In genomic region chr14:33445962-33446361, GRCm38 (mm10) we compare ENCODE assay signal across 8 mouse cellular contexts. TPM values are rescaled to one million over a fixed set of nuclear protein-coding genes. Genes with fewer than 3 reads are reported as not detected.
DNase-seq lines count a peak whose midpoint lies in the region; ATAC-seq and TF ChIP-seq lines count a peak whose summit lies in the region.

No protein-coding gene starts in this region.

- WGBS in kidney, postnatal 0 days: 32% methylated on average over 3 of the region's 3 CpGs
- 33% methylated on average over 3 of the region's 3 CpGs for WGBS in embryonic facial prominence, embryonic 11.5 days
- WGBS in intestine, embryonic 14.5 days: 47% methylated on average over 3 of the region's 3 CpGs

- peak overlapping the region; percentile 88 for H3K9ac ChIP-seq in kidney, postnatal 0 days (ENCODE audit: low read depth, low read length)
- peak overlapping the region; percentile 92 for H3K9ac ChIP-seq in embryonic facial prominence, embryonic 11.5 days (replicated peaks; ENCODE audit: low read length)
- peak overlapping the region; percentile 81 for H3K9ac ChIP-seq in intestine, embryonic 14.5 days (ENCODE audit: low read length)

- H3K36me3 ChIP-seq in kidney, postnatal 0 days (ENCODE audit: insufficient read depth, low read length): no peaks in the 10 kb centered on the region
- no peaks in the 10 kb centered on the region for H3K36me3 ChIP-seq in embryonic facial prominence, embryonic 11.5 days (replicated peaks; ENCODE audit: control insufficient read depth, insufficient read depth, low read depth, low read length)
- no peaks in the 10 kb centered on the region for H3K36me3 ChIP-seq in intestine, embryonic 14.5 days (ENCODE audit: control insufficient read depth, insufficient read depth, low read length)
- no peaks in the 10 kb centered on the region for H3K36me3 ChIP-seq in myocyte (ENCODE audit: control insufficient read depth, insufficient read depth)

- no peak for TF ChIP-seq CTCF in kidney, postnatal 0 days (IDR thresholded peaks at IDR 0.05; ENCODE audit: low read depth)

- no peak for ATAC-seq in kidney, postnatal 0 days (replicated peaks; ENCODE audit: low FRiP score, low read depth)
- no peak for ATAC-seq in embryonic facial prominence, embryonic 11.5 days (replicated peaks; ENCODE audit: insufficient number of reproducible peaks, low FRiP score, low TSS enrichment, low read depth)
- ATAC-seq in intestine, embryonic 14.5 days (replicated peaks; ENCODE audit: low FRiP score, low TSS enrichment, low read depth): no peak

- peak overlapping the region; percentile 57 for H3K4me2 ChIP-seq in kidney, postnatal 0 days (ENCODE audit: low read length)
- peak overlapping the region; percentile 52 for H3K4me2 ChIP-seq in embryonic facial prominence, embryonic 11.5 days (ENCODE audit: low read depth, low read length)
- H3K4me2 ChIP-seq in intestine, embryonic 14.5 days (ENCODE audit: low read length): peak overlapping the region; percentile 64
- peak overlapping the region; percentile 81 for H3K4me2 ChIP-seq in myocyte (ENCODE audit: low read depth)

- no peaks in the 10 kb centered on the region for H3K9me3 ChIP-seq in kidney, postnatal 0 days (replicated peaks; ENCODE audit: low read length)
- no peaks in the 10 kb centered on the region for H3K9me3 ChIP-seq in embryonic facial prominence, embryonic 11.5 days (replicated peaks; ENCODE audit: control insufficient read depth, low read length)
- no peaks in the 10 kb centered on the region for H3K9me3 ChIP-seq in intestine, embryonic 14.5 days (ENCODE audit: control insufficient read depth, low read length)

- H3K4me3 ChIP-seq in kidney, postnatal 0 days (replicated peaks; ENCODE audit: low read depth, low read length): peak overlapping the region; percentile 79
- peak overlapping the region; percentile 90 for H3K4me3 ChIP-seq in embryonic facial prominence, embryonic 11.5 days (ENCODE audit: low read depth, low read length)
- H3K4me3 ChIP-seq in intestine, embryonic 14.5 days (ENCODE audit: low read depth, low read length): peak overlapping the region; percentile 85
- H3K4me3 ChIP-seq in myocyte: peak overlapping the region; percentile 40

- DNase-seq in kidney, postnatal 0 days (ENCODE audit: low spot score): no peak
- DNase-seq in kidney, postnatal 10 days: no peak
- no peak for DNase-seq in embryonic facial prominence, embryonic 11.5 days (ENCODE audit: low spot score)
- no peak for DNase-seq in intestine, embryonic 14.5 days (ENCODE audit: low spot score)
- no peak for DNase-seq in right cerebral cortex, postnatal 4 days
- DNase-seq in ovary, postnatal 36 days (ENCODE audit: low spot score): no peak
- DNase-seq in urinary bladder, postnatal 25 days (ENCODE audit: low spot score): no peak

- peaks cover 53% of the 10 kb centered on the region for H3K79me2 ChIP-seq in myocyte (ENCODE audit: control insufficient read depth, insufficient read depth)

- no peak overlapping the region for H3K27ac ChIP-seq in kidney, postnatal 0 days
- no peak overlapping the region for H3K27ac ChIP-seq in embryonic facial prominence, embryonic 11.5 days (replicated peaks; ENCODE audit: low read depth, low read length)
- no peak overlapping the region; the same call in 1 of the 2 replicates for H3K27ac ChIP-seq in intestine, embryonic 14.5 days (ENCODE audit: low read depth)

- H3K27me3 ChIP-seq in kidney, postnatal 0 days (ENCODE audit: insufficient read depth, low read length): no peaks in the 10 kb centered on the region
- no peaks in the 10 kb centered on the region for H3K27me3 ChIP-seq in embryonic facial prominence, embryonic 11.5 days (ENCODE audit: control insufficient read depth, insufficient read depth, low read length)
- no peaks in the 10 kb centered on the region for H3K27me3 ChIP-seq in intestine, embryonic 14.5 days (replicated peaks; ENCODE audit: control insufficient read depth, insufficient read depth, low read length)
- H3K27me3 ChIP-seq in myocyte (ENCODE audit: control insufficient read depth, insufficient read depth, insufficient read length): peaks cover 9% of the 10 kb centered on the region

- peak overlapping the region; percentile 24 for H3ac ChIP-seq in myocyte (ENCODE audit: control insufficient read depth, insufficient read length)

- TF ChIP-seq POLR2A in myocyte (IDR thresholded peaks at IDR 0.05; ENCODE audit: insufficient read length, low read depth): no peak

- no peaks in the 10 kb centered on the region; the same call in 1 of the 2 replicates for H3K4me1 ChIP-seq in kidney, postnatal 0 days (replicated peaks; ENCODE audit: insufficient read depth, low read length)
- H3K4me1 ChIP-seq in embryonic facial prominence, embryonic 11.5 days (ENCODE audit: control insufficient read depth, insufficient read depth, low read length): no peaks in the 10 kb centered on the region
- peaks cover 19% of the 10 kb centered on the region for H3K4me1 ChIP-seq in intestine, embryonic 14.5 days (replicated peaks; ENCODE audit: control insufficient read depth, insufficient read depth, low read length)

TF ChIP-seq in myocyte, 11 proteins besides CTCF, POLR2A, EP300 and RAD21:
- TF ChIP-seq MYOD1 (IDR thresholded peaks at IDR 0.05; ENCODE audit: control insufficient read depth in 1 of 3, insufficient read length in 2 of 3, low read depth in 2 of 3) (no peak), POLR2AphosphoS2 (IDR thresholded peaks at IDR 0.05; ENCODE audit: insufficient read length, low read depth) (no peak), MAX (IDR thresholded peaks at IDR 0.05; ENCODE audit: low read depth) (no peak), SRF (IDR thresholded peaks at IDR 0.05; ENCODE audit: control insufficient read depth, insufficient read length, low read depth) (no peak), USF1 (IDR thresholded peaks at IDR 0.05; ENCODE audit: low read depth) (no peak), TCF3 (IDR thresholded peaks at IDR 0.05; ENCODE audit: insufficient read length, low read depth) (no peak), CEBPB (IDR thresholded peaks at IDR 0.05; ENCODE audit: insufficient read depth, poor library complexity, severe bottlenecking) (no peak), TCF12 (IDR thresholded peaks at IDR 0.05; ENCODE audit: insufficient read depth, poor library complexity, severe bottlenecking) (no peak), REST (IDR thresholded peaks at IDR 0.05; ENCODE audit: insufficient read depth, insufficient read length) (no peak), MYOG (IDR thresholded peaks at IDR 0.05; ENCODE audit: control insufficient read depth in 1 of 3, insufficient read depth in 1 of 3, insufficient read length in 2 of 3, low read depth in 2 of 3) (no peak), E2F4 (IDR thresholded peaks at IDR 0.05; ENCODE audit: insufficient read depth) (no peak)

RNA-seq across cellular contexts. Expression of gene Mapk8, which starts 1.0 kb away (rescaled TPM):
- 14.2 and 14.3 TPM in 2 replicates for polyA plus RNA-seq in kidney, postnatal 0 days (2015; fragmentation: Nextera tagmentation; extraction: Ambion mirVana)
- 22.0 and 22.4 TPM in 2 replicates for polyA plus RNA-seq in embryonic facial prominence, embryonic 11.5 days (2014; fragmentation: Nextera tagmentation; extraction: Ambion mirVana)
- 16.2 and 21.2 TPM in 2 replicates for polyA plus RNA-seq in intestine, embryonic 14.5 days (2014; fragmentation: Nextera tagmentation; extraction: Ambion mirVana)
- 12.0 TPM for polyA plus RNA-seq in myocyte (2012; fragmentation: generic; extraction: Trizol)

RNA-seq across cellular contexts. Expression of gene Frmpd2, which starts 25.5 kb away (rescaled TPM):
- polyA plus RNA-seq in kidney, postnatal 0 days (2015; fragmentation: Nextera tagmentation; extraction: Ambion mirVana): not detected in 2 replicates
- 0.04 TPM in 2 replicates for polyA plus RNA-seq in embryonic facial prominence, embryonic 11.5 days (2014; fragmentation: Nextera tagmentation; extraction: Ambion mirVana)
- polyA plus RNA-seq in intestine, embryonic 14.5 days (2014; fragmentation: Nextera tagmentation; extraction: Ambion mirVana): 0.03 TPM in 1 of 2 replicates, not detected in the other
- polyA plus RNA-seq in myocyte (2012; fragmentation: generic; extraction: Trizol): not detected

Comparison
In these comparisons a context has a peak if more than half of its experiments do, and no peak if none do; other contexts are left out.
1. H3K4me3 ChIP-seq: peak in every context shown above with its lines; median percentile 90 in embryonic facial prominence, embryonic 11.5 days; 85 in intestine, embryonic 14.5 days; 79 in kidney, postnatal 0 days; 40 in myocyte.